Comparison of ENCODE assay signal across 8 mouse cellular contexts in genomic region chr11:88293631-88294393, GRCm38 (mm10). TPM values are rescaled to one million over a fixed set of nuclear protein-coding genes. Genes with fewer than 3 reads are reported as not detected.
A peak's percentile ranks its signal among the peaks of the same experiment; 100 is the strongest.
DNase-seq lines count a peak whose midpoint lies in the region; ATAC-seq and TF ChIP-seq lines count a peak whose summit lies in the region.

Gene Ccdc182 (plus strand): TSS chr11:88294058.

- ATAC-seq in intestine, embryonic 15.5 days: no peak
- ATAC-seq in liver, postnatal 0 days: no peak

- peak within 1 kb of the TSS; percentile 49 for H3K4me3 ChIP-seq in heart, embryonic 10.5 days
- H3K4me3 ChIP-seq in intestine, embryonic 15.5 days (replicated peaks): peak within 1 kb of the TSS; percentile 4; the same call in 1 of the 2 replicates
- no peak within 1 kb of the TSS for H3K4me3 ChIP-seq in liver, postnatal 0 days (ENCODE audit: low read depth, low read length)

- no peak for TF ChIP-seq EP300 in liver, postnatal 0 days (IDR thresholded peaks at IDR 0.05; ENCODE audit: low read depth)

- H3K4me1 ChIP-seq in heart, embryonic 10.5 days: peaks cover 74% of the 10 kb centered on the region
- H3K4me1 ChIP-seq in intestine, embryonic 15.5 days (replicated peaks): peaks cover 6% of the 10 kb centered on the region
- no peaks in the 10 kb centered on the region for H3K4me1 ChIP-seq in liver, postnatal 0 days (ENCODE audit: insufficient read depth)

- WGBS in heart, embryonic 10.5 days: 42% methylated on average over 20 of the region's 20 CpGs
- WGBS in intestine, embryonic 15.5 days: 46% methylated on average over 20 of the region's 20 CpGs
- WGBS in liver, postnatal 0 days (ENCODE audit: insufficient replicate concordance): 42% methylated on average over 20 of the region's 20 CpGs

- TF ChIP-seq CTCF in brain, embryonic 14.5 days (IDR thresholded peaks at IDR 0.05; ENCODE audit: borderline replicate concordance, extremely low read depth, insufficient read depth, insufficient read length): peak; percentile 17; the same call in 1 of the 2 replicates
- peak; percentile 25 for TF ChIP-seq CTCF in liver, postnatal 0 days (IDR thresholded peaks at IDR 0.05; ENCODE audit: low read depth)

- peak within 1 kb of the TSS; percentile 83 for H3K27ac ChIP-seq in heart, embryonic 10.5 days
- no peak within 1 kb of the TSS for H3K27ac ChIP-seq in intestine, embryonic 15.5 days
- no peak within 1 kb of the TSS for H3K27ac ChIP-seq in liver, postnatal 0 days (ENCODE audit: low read depth)

- intact Hi-C loops in heart, postnatal 14 days (cut with DNase I): loop anchor here (2.0 to 5.0 kb wide), 2 partner anchors 119 to 528 kb away; no protein-coding TSS in a partner anchor

- no peak for TF ChIP-seq POLR2A in brain, embryonic 14.5 days (IDR thresholded peaks at IDR 0.05; ENCODE audit: borderline replicate concordance, extremely low read depth, insufficient read depth, insufficient read length, poor library complexity, severe bottlenecking)

- H3K9me3 ChIP-seq in heart, embryonic 10.5 days: no peaks in the 10 kb centered on the region
- H3K9me3 ChIP-seq in intestine, embryonic 15.5 days: no peaks in the 10 kb centered on the region
- no peaks in the 10 kb centered on the region for H3K9me3 ChIP-seq in liver, postnatal 0 days (ENCODE audit: low read length)

- no peaks in the 10 kb centered on the region for H3K27me3 ChIP-seq in heart, embryonic 10.5 days (ENCODE audit: insufficient read depth, poor library complexity, severe bottlenecking)
- H3K27me3 ChIP-seq in intestine, embryonic 15.5 days (replicated peaks): no peaks in the 10 kb centered on the region
- H3K27me3 ChIP-seq in liver, postnatal 0 days (ENCODE audit: insufficient read depth, low read length): peaks cover 23% of the 10 kb centered on the region

- DNase-seq in heart, embryonic 10.5 days (ENCODE audit: low spot score): no peak
- DNase-seq in heart, postnatal 14 days: no peak
- DNase-seq in brain, embryonic 14.5 days (ENCODE audit: low read depth): no peak
- no peak for DNase-seq in liver, postnatal 0 days
- no peak for DNase-seq in adrenal gland, postnatal 36 days
- no peak for DNase-seq in adrenal gland, adult 2 months
- no peak for DNase-seq in cerebellum, adult 8-10 months

- no peak within 1 kb of the TSS for H3K9ac ChIP-seq in intestine, embryonic 15.5 days
- H3K9ac ChIP-seq in liver, postnatal 0 days (replicated peaks): no peak within 1 kb of the TSS

- no peaks in the 10 kb centered on the region for H3K36me3 ChIP-seq in heart, embryonic 10.5 days
- no peaks in the 10 kb centered on the region for H3K36me3 ChIP-seq in intestine, embryonic 15.5 days
- no peaks in the 10 kb centered on the region for H3K36me3 ChIP-seq in liver, postnatal 0 days (replicated peaks; ENCODE audit: insufficient read depth, low read length)

- H3K4me2 ChIP-seq in intestine, embryonic 15.5 days (replicated peaks): peak within 1 kb of the TSS; percentile 42
- H3K4me2 ChIP-seq in liver, postnatal 0 days (ENCODE audit: low read depth, low read length): peak within 1 kb of the TSS; percentile 18; the same call in 1 of the 2 replicates

RNA-seq across cellular contexts. Expression of gene Ccdc182, which starts in this region (rescaled TPM):
- 0.18 TPM in 1 of 2 replicates, not detected in the other for polyA plus RNA-seq in heart, embryonic 10.5 days (2016; fragmentation: Nextera tagmentation; extraction: Ambion mirVana)
- total RNA-seq in heart, postnatal 14 days (2021): not detected
- polyA plus RNA-seq in brain, embryonic 14.5 days (2012; rRNA removed): 0.20 and 0.30 TPM in 2 replicates
- polyA plus RNA-seq in intestine, embryonic 15.5 days (2015; fragmentation: Nextera tagmentation; extraction: Ambion mirVana): not detected in 2 replicates
- polyA plus RNA-seq in liver, postnatal 0 days (2015; fragmentation: Nextera tagmentation; extraction: Ambion mirVana): not detected in 2 replicates
- total RNA-seq in adrenal gland, postnatal 36 days (2021): not detected
- total RNA-seq in adrenal gland, adult 2 months (2021): not detected
- not detected in 2 replicates for polyA plus RNA-seq in adrenal gland, adult 2 months (2012; rRNA removed)
